Mouse (Mus musculus): ENCODE measurements around the gene Nostrin.

DNA sequence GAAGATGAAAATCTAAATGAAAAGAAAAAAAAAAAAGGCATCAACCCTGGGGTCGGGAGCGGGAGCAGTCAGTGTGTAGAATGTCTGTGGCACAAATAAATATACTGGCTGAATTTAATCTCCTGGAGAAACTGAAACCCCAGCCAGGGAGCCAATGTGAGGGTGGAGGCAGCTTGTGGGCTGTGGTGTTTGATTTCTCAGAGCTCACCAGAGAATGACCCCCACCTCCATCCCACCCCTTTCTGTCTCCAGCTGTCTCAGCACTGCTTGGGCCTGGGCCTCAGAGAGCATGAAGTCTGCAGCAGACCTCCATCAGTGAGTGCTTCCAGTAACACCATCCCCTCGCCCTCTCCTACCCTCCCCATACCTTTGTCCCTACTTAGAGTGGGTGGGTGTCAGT is 20.3 kb downstream of the Nostrin start:
- TF ChIP-seq POLR2A (IDR thresholded peaks at IDR 0.05; ENCODE audit: insufficient read depth, low read depth, low read length) (no peak), CTCF (IDR thresholded peaks at IDR 0.05) (no peak), EP300 (IDR thresholded peaks at IDR 0.05; ENCODE audit: insufficient read depth, low read depth, low read length) (no peak)

All from heart, adult 2 months (tissue).